Mouse (Mus musculus) heart, adult 2 months (tissue): ENCODE data around the gene Fam71f2.

Experiments
- CTCF ChIP-seq: fragments of 200-600 bp; IDR thresholded peaks from 2 replicates; pipeline ENCODE4 v1.8.1; 2022; ENCODE audit warnings: antibody characterized with exemption, mild to moderate bottlenecking, moderate library complexity
- EP300 ChIP-seq: fragments of 200-500 bp; IDR thresholded peaks from 2 replicates; pipeline ENCODE4 v1.6.1; 2011; ENCODE audit warnings: low read depth, low read length, control low read depth; ENCODE audit not compliant: insufficient read depth

GRCm38 (mm10) chr6:29264456-29264781, 15.0 kb upstream of the Fam71f2 start:
- TF ChIP-seq CTCF: no peak
- TF ChIP-seq EP300: no peak
